Mouse (Mus musculus): ENCODE measurements around the gene Mad2l1bp.

The Mad2l1bp gene

GRCm38 (mm10) chr17:46152847-46153782 is at the start of gene Mad2l1bp:
Gene Mad2l1bp, minus strand, starts transcription at chr17:46153553.
- peak; percentile 81 for DNase-seq (ENCODE audit: low read depth, low spot score)

- DNase-seq (ENCODE audit: low read depth, low spot score): no peak
These were observed 49.7 kb upstream of the Mad2l1bp start for GRCm38 (mm10) chr17:46203078-46203477.

DNA sequence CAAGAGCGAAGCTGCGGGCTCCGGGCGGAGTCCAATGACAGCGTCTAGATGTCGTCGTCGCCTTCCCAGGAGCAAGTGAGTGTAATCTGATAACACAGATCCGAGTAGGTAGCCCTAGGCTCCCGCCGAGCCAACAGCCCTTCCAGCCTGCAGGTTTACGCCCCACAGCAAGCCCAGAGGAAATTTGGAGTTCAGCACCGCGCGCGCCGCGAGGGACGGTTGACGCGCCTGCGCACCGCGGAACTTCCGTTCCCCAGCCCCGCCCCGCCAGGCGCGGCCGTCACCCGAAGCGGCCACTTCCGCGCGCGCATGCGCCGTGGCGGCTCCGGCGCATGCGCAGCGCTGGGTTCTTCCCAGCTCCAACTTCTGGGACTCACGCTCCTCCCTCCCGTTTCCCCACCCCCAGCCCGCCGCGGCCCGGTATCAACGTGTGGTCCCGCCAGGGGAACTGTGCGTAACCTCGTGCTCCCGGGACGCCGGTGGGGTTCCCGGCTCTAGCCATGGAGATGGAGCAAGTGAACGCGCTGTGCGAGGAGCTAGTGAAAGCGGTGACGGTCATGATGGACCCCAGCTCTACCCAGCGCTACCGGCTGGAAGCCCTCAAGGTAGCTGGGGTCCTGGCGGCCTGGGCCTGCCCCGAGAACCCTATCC is 49.2 kb upstream of the Mad2l1bp start, which contains the start of the genes Polh and Xpo5:
Polh (minus strand) TSS at position 225 of the 651 bp plus-strand sequence.
Xpo5 (plus strand) TSS at position 362 of the 651 bp plus-strand sequence.
- DNase-seq (ENCODE audit: low read depth, low spot score): peak; percentile 89

DNA sequence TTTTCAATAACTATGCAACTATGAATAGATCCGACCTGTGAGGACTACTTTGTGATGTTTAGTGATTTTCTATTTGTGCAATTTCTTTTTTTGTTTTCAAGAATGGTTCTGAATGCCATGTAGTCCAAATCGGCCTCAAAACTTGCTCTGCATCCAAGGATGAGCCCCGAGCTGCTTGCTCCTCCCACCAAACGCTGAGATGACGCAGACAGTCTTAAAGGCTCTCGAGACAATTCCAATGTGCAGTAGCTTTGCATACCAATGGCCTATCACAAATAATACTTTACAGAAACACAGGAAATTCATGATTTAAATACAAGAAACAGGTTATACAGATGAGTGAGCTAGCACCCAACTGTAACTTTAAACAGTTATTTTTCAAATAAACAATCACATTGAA is 47.8 kb upstream of the Mad2l1bp start:
- no peak for DNase-seq (ENCODE audit: low read depth, low spot score)

DNA sequence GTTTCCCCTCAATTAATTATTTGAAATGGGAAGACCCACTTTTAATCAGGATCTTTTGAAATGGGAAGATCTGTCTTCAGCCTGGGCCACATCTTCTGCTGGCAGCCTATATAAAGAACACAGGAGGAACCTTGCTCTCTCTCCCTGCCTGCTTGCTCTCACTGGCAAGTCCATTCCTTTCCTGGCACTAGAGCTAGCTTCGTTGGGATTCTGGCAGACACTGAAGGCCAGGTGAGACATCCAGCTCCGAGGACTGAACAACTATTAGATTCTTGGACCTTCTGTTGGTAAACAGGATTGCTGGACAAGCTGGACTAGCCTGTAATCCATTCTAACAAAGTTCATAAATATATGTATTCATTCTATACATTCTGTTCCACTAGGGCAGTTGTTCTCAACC is 35.5 kb upstream of the Mad2l1bp start:
- DNase-seq (ENCODE audit: low read depth, low spot score): no peak

- no peak for DNase-seq (ENCODE audit: low read depth, low spot score)
These were observed 28.9 kb upstream of the Mad2l1bp start for GRCm38 (mm10) chr17:46182273-46182672.

GRCm38 (mm10) chr17:46170538-46170937 is 17.2 kb upstream of the Mad2l1bp start:
- no peak for DNase-seq (ENCODE audit: low read depth, low spot score)

DNA sequence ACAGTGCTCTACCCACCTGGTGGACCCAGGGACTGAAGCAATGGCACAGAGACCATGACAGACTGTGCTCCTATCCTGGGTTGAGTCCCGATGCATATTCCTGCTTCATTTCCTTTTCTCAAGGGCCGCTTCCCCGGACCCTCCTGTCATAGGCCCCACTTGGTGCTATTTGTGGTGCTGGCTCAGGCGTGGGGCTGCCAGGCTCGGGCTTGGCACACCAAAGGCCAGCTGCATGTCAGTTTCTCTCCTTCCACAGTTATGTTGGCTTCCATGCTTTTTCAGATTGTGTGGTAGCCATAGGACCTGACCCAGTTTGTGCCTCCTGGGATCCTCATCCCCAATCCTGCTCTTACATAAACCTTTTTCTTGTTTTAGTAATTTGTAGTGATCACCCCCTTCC is 15.4 kb upstream of the Mad2l1bp start:
- no peak for DNase-seq (ENCODE audit: low read depth, low spot score)

DNA sequence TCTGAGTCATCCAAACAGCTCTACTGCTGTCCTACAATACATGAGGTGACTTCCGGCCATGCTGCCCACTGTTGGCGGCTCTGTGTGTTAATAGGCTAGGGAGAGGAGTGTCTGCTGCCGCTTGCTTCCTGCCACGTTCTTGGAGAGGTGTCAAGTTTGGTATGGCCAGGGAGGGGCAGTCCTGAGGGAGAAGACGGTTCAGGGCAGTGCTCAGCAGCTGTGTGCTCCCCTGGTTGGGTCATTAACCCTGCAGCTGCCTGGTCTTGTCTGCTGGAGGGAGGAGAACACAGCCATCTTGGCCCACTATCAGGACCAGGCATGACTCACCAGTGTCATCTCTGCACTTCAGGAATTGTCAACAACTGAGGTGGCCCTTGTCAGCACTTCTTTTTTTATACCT is 15.0 kb upstream of the Mad2l1bp start:
- DNase-seq (ENCODE audit: low read depth, low spot score): no peak

- no peak for DNase-seq (ENCODE audit: low read depth, low spot score)
These were observed 13.7 kb upstream of the Mad2l1bp start for GRCm38 (mm10) chr17:46167014-46167413.

DNA sequence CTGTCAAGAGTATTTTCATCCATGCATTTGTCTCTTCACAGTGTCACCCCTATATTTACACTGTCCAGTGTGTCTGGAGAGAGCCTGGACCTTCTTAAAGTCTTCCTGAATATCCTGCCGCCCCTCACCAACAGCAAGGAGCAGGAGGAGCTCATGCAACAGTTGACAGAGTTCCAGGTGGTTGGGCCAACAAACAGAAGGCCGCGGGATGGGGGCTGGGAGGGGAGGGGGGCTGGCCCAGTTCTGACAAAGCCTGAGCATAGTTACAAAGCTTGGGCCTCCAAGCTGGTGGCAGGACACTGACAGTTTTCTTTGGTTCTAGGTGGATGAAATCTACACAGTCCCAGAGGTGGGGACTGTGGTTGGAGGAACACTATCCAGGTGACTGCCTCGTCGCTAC is 12.9 kb upstream of the Mad2l1bp start:
- no peak for DNase-seq (ENCODE audit: low read depth, low spot score)

GRCm38 (mm10) chr17:46165460-46165859 is 12.1 kb upstream of the Mad2l1bp start:
- no peak for DNase-seq (ENCODE audit: low read depth, low spot score)

DNA sequence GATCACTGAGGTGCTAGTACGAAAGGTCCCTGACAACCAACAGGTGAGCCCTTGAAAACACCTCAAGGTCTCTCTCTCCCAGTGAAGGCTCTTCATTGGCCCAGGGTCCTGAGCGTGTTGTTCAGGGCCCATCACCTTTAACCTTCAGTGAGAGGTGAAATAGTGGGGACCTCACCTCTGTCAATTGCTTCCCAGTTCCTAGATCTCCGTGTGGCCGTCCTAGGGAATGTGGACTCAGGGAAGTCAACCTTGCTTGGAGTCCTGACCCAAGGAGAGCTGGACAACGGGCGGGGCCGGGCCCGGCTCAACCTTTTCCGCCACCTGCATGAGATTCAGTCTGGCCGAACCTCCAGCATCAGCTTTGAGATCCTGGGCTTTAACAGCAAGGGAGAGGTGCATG is 11.4 kb upstream of the Mad2l1bp start:
- DNase-seq (ENCODE audit: low read depth, low spot score): no peak

DNA sequence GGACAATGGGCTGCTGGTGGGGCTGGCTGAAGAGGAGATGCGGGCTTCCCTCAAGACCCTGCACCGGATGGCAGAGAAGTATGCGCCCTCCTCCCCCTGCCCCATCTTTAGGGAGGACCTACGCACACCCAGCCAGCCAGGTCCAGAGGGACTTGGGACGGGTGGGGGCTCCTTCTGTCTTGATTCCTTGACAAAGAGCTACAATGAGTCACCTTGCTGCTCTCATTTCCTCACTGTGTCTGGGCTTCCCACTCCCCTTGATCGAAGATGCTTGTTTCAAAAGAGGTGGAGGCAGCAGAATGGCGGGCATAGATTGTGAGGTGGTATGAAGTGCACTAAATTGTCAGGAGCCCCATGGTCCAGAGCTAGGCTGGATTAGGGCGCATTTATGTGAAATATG is 10.9 kb upstream of the Mad2l1bp start:
- DNase-seq (ENCODE audit: low read depth, low spot score): no peak

- DNase-seq (ENCODE audit: low read depth, low spot score): no peak
These were observed 9.6 kb upstream of the Mad2l1bp start for GRCm38 (mm10) chr17:46162951-46163421.

DNA sequence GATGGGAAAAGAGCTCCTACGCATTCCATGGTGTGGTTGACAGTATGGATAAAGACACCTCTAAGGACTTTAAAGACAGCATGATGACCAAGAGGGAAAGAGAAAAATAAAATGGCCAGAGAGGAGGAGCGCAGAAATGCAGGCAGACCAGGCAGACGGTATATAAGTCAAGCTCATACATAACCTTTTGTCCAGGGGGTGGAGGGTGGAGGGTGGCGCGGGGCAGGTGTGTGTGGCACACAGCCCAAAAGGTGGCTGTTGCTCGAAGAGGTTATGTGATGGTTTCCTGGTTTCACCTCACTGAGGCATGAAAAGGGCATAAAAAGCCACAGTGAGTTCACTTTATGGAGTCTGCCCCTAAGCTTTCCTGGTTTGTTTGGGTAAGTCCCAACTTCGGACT is 9.2 kb upstream of the Mad2l1bp start:
- DNase-seq (ENCODE audit: low read depth, low spot score): no peak

DNA sequence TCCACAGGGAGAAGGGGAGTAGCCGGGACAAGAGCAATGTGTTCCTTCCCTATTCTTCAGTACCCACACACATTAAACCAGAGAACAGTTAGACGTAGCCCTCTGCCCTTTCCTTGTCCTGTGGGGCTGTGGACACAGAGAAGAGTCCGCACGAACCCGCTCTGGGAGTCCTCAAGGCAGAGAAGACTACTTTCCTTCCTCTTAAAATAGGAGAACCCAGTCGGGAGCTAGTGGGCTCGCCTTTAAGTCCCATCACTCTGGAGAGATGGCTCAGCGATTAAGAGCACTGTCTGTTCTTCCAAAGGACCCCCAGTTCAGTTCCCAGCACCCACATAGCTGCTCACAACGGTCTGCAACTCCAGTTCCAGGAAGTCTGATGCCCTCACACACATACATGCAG is 8.4 kb upstream of the Mad2l1bp start:
- DNase-seq (ENCODE audit: low read depth, low spot score): no peak

DNA sequence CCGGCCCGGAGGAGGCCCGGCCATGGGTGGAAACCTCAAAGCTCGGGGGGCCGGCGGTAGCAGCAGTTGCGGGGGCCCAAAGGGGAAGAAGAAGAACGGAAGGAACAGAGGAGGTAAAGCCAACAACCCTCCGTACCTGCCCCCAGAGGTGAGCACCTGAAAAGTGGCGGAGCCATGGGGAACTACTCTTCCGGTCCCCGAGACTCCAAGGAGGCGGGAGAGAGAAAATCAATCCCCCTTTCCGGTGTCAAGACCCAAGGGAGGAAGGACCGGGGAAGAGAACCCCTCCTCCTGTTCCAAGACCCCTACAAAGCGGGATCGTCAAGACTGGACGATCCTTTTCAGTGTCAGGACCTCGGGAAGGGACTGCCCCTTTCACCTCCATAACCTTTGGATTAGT is 7.8 kb upstream of the Mad2l1bp start:
- DNase-seq (ENCODE audit: low read depth, low spot score): no peak

GRCm38 (mm10) chr17:46160686-46161085 is 7.3 kb upstream of the Mad2l1bp start, which contains the start of gene Gtpbp2:
Gene Gtpbp2, plus strand, starts transcription at chr17:46161032.
- peak; percentile 99 for DNase-seq (ENCODE audit: low read depth, low spot score)

GRCm38 (mm10) chr17:46160090-46160662 is 6.8 kb upstream of the Mad2l1bp start:
- DNase-seq (ENCODE audit: low read depth, low spot score): no peak

DNA sequence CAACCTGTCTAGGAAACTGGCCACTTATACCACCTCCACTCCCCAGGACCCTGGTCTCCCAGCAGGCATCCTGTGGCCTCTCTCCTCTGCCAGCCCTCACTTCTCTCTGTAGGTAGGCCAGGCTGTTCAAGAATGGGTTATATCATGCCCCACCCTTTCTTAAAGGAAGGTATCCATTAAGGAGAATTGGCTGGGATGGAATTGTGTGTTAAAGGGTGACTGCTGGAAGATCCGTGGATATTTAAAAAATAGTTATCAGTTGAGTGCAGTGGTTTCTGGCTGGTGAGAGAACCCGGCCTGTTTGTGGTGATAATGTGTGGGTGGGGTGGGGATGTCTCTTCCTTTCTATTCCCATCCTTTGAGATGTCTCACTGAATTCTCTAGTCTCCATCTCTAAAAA is 5.9 kb upstream of the Mad2l1bp start:
- no peak for DNase-seq (ENCODE audit: low read depth, low spot score)

DNA sequence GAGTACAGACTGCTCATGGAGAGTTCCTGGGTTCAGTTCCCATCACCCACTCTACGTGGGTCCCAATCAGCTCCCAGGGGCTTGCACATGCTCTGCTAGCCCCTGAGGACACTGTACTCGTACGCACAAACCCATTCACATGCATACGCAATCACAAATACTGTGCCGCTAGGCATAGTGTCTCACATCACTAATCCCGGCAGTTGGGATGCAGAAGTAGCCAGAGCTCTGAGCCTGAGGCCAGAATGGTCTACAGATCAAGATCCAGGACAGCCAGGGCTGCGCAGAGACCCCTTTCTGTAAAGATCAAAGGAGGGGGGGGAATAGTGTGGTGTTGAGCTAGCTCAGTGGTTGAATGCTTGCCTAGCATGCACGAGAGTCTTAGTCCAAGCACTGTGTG is 3.8 kb upstream of the Mad2l1bp start:
- no peak for DNase-seq (ENCODE audit: low read depth, low spot score)
